Mouse (Mus musculus) embryonic fibroblast, embryonic 13.5 days (primary cell): ENCODE measurements around the gene Mfsd5. TPM values are rescaled to one million over a fixed set of nuclear protein-coding genes. Genes with fewer than 3 reads are reported as not detected.
A peak's percentile ranks its signal among the peaks of the same experiment; 100 is the strongest.

Source experiments
- H3K27ac ChIP-seq: 2 replicates; pipeline ENCODE4 v1.5.1; 2012; ENCODE audit warnings: low read length, control low read depth, inconsistent platforms; ENCODE audit not compliant: insufficient read depth
- H3K4me1 ChIP-seq: 2 replicates; pipeline ENCODE4 v1.6.1; 2011; ENCODE audit warnings: low read length; ENCODE audit not compliant: control insufficient read depth, insufficient read depth
- H3K4me3 ChIP-seq: 2 replicates; pipeline ENCODE4 v1.5.1; 2011; ENCODE audit warnings: mild to moderate bottlenecking, control low read depth, low read length; ENCODE audit not compliant: insufficient read depth
- CTCF ChIP-seq: IDR thresholded peaks from 2 replicates; pipeline ENCODE4 v1.5.1; 2011; ENCODE audit warnings: mild to moderate bottlenecking, control low read depth, low read length, moderate library complexity, borderline replicate concordance; ENCODE audit not compliant: insufficient read depth
- POLR2A ChIP-seq: IDR thresholded peaks from 2 replicates; pipeline ENCODE4 v1.6.1; 2011; ENCODE audit warnings: low read depth, mild to moderate bottlenecking, control low read depth, low read length, moderate library complexity
- polyA plus RNA-seq: library from polyadenylated mRNA; stranded (reverse); fragments of >200 nt; gene quantifications from 2 replicates; pipeline ENCODE4 v1.2.4, GENCODE M21; 2011; ENCODE audit warnings: low read depth; ENCODE audit not compliant: missing spikeins, insufficient read length

Mfsd5 gene
- polyA plus RNA-seq, 1 experiment = 47.3 TPM

- peak overlapping the region; percentile 96 for H3K27ac ChIP-seq
- peaks cover 17% of the 10 kb centered on the region for H3K4me1 ChIP-seq
- peak overlapping the region; percentile 31 for H3K4me3 ChIP-seq
Observed at GRCm38 (mm10) chr15:102247252-102248130, 31.8 kb upstream of the Mfsd5 start.

DNA sequence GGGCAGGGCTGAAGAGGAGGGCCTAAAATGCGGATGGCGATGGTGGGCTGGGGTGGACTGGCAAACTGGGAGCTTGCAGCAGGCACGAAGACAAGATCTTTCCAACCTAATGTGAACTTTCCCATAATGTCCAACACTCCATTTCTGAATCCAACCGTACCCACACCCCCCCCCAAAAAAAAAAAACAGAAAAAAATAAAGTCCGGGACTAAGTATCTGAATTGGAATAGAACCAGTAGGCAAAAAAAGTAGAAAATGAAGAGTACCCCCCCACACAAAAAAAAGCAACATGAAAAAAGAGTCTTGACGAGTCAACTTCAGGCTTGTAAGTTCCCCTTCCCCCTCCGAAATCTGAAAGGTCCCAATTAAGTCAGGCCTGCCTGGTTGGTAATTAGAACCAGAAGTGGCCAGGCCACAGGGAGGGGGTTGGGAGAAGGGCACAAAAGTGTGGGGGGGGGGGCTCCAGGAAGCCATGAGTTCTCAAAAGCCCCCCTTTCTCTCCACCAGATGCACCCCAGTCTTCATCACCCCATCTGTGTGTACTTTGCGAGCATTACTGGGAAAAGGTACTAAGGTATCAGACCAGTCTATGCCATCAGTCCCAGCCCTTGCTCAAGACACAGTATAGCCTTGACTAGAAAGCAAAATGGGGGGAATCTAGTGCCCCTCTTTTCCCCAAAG, 31.0 kb upstream of the Mfsd5 start:
- Histone ChIP-seq H3K4me3 (peak overlapping the region; percentile 12; the same call in 1 of the 2 replicates), H3K4me1 (peaks cover 14% of the 10 kb centered on the region), H3K27ac (peak overlapping the region; percentile 96)
- TF ChIP-seq CTCF (no peak), POLR2A (peak; percentile 44; the same call in 1 of the 2 replicates)

More at GRCm38 (mm10) chr15:102247252-102248130, 31.8 kb upstream of the Mfsd5 start:
- TF ChIP-seq CTCF (no peak), POLR2A (peak; percentile 47)

DNA sequence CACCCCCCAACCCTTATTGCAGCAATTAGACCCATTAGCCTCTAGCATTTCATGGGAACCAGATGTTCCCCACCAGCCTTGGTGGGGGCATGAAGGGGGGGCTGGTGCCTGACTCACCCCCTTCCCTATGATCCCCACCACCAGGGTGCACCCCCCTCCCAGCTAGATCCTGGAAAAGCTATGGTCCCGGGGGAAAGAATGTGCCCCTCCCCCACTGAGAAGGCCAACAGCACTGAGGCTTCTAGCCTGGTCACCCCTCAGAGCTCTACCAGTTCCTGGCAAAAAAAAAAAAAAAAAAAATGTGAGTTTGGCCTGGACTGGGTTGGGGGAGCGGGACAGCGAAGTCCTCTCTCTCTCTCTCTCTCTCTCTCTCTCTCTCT, 30.5 kb upstream of the Mfsd5 start:
- Histone ChIP-seq H3K4me1 (peaks cover 14% of the 10 kb centered on the region), H3K4me3 (no peak overlapping the region; the same call in 1 of the 2 replicates), H3K27ac (peak overlapping the region; percentile 96)
- TF ChIP-seq POLR2A = no peak

DNA sequence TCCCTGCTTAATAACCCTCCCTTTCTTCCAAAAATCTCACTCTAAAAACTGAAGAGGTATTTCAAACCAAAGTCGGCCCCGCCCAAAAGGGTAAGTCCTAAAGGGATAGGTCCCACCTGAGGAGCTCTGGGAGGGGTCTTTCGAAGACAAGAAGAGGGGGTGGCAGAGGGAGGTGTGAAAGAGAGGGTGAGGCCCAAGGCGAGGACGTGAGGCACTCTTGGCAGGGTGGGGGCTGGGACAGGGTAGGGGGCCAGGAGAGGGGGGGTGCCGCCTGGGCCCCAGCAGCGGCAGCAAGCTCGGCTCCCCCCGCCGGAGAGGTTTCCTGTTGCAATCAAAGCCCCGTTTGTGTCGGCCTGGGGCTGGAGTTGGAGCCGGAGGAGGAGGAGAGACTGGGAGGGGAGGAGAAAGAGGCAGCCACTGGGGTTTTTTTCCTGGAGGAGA, 30.0 kb upstream of the Mfsd5 start:
- Histone ChIP-seq H3K4me3 (no peak overlapping the region; the same call in 1 of the 2 replicates), H3K4me1 (peaks cover 9% of the 10 kb centered on the region), H3K27ac (peak overlapping the region; percentile 96)
- TF ChIP-seq POLR2A = peak; percentile 18; the same call in 1 of the 2 replicates
- TF ChIP-seq CTCF = no peak

DNA sequence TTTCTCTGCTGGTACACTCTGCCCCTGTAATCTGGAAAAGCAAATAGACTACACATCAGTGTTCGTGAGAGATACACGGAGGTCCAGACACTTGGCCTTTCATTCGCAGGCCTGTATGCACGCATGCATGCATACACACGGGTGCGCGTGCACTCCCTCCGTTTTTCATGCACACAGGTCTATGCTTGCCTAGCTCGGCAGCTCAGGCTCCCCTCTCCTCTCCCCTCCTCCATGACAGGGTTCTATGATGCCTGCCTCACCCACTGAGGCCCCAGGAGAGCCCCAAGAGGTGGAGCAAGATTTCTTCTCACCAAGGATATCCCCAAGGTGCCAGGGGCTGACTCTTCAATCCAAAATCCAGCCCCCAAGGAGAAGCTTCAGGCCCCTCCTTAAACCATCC, 29.3 kb upstream of the Mfsd5 start:
- Histone ChIP-seq H3K4me1 (peaks cover 9% of the 10 kb centered on the region), H3K4me3 (no peak overlapping the region), H3K27ac (peak overlapping the region; percentile 96)
- no peak for TF ChIP-seq CTCF
- no peak for TF ChIP-seq POLR2A

GRCm38 (mm10) chr15:102250521-102250920, 28.7 kb upstream of the Mfsd5 start:
- H3K27ac ChIP-seq = no peak overlapping the region
- H3K4me3 ChIP-seq = no peak overlapping the region
- peaks cover 9% of the 10 kb centered on the region for H3K4me1 ChIP-seq
- TF ChIP-seq POLR2A = no peak
- TF ChIP-seq CTCF = no peak

DNA sequence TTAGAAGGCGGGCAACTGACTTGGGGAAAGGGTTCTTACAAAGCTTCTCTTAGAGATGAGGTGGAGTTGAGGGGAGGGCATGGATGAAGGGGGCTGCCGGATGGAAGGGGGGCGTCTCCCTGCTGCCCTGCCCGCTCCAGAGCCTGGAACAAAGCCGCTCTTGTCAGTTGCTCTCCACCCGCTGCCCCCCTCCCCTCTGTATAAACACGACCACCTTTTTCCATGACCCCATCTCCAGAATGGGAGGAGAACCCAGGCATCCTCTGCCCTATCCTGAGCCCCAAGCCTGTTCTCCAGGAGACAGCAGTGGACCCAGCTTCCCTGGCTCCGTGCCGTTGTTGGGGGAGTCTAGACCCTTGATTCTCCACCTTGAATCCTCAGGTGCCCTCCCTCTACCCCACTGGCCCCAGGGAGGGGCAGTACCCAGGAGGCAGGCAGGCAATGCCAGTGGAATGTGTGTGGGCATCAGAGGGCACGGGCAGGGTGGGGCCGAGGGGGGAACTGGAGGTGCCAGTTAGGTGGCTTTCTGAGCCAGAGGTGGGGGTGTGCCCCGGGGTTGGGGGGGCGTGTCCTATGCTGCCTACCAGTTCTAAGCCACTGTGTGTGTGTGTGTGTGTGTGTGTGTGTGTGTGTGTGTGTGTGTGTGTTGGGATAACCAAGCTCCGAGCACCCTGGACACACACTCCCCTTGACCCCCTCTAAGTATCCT, 23.6 kb upstream of the Mfsd5 start:
- no peak overlapping the region for H3K27ac ChIP-seq

GRCm38 (mm10) chr15:102256431-102257201, 22.6 kb upstream of the Mfsd5 start:
- Histone ChIP-seq H3K4me3 (peak overlapping the region; percentile 77), H3K4me1 (0 out of 2 replicates have a peak, but pooled peaks cover 9% of the 10 kb centered on the region), H3K27ac (peak overlapping the region; percentile 80)
- TF ChIP-seq CTCF (no peak), POLR2A (peak; percentile 24; the same call in 1 of the 2 replicates)

More for the DNA sequence above, 23.6 kb upstream of the Mfsd5 start:
- Histone ChIP-seq H3K4me3 (peak overlapping the region; percentile 77), H3K4me1 (peaks cover 9% of the 10 kb centered on the region; the same call in 1 of the 2 replicates)
- TF ChIP-seq CTCF (no peak), POLR2A (no peak)
